Comparison of ENCODE assay signal across 8 mouse cellular contexts in the genomic region with DNA sequence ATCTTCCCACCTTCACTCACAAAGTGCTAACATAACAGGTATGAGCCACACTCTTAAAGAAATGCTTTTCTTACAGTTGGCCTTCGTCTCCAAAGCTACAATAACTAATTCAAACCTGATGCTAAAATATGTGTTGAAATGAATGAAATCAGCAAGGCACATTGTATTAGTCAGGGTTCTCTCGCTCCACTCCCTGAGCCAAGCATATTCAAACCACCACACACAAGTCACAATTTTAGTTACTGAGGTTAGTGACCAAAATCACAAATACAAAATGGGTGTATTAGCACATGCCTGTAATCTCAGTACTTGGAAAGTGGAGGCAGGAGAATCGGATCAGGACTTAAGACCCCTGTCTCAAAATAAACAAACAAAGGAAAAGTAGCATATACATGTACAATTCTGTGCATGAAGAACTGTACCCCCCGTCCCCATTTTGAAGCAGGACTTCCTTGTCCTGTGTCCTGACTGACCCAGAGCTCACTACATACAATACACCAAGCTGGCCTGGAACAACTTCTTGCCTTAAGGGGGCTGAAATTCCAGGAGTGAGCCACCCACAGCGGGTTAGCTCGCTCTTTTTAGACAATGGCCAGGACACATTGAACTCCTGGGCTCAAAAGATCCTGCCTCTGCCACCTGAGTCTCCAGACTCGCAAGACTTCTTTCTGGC. TPM values are rescaled to one million over a fixed set of nuclear protein-coding genes. Genes with fewer than 3 reads are reported as not detected.
DNase-seq lines count a peak whose midpoint lies in the region; ATAC-seq and TF ChIP-seq lines count a peak whose summit lies in the region.

No protein-coding gene starts in this region.

- peak overlapping the region; percentile 70 for H3K4me3 ChIP-seq in heart, embryonic 15.5 days
- H3K4me3 ChIP-seq in ES-E14 (ENCODE audit: insufficient read depth in 1 of 2, low read depth in 1 of 2, low read length in 2 of 2, poor library complexity in 1 of 2, severe bottlenecking in 1 of 2): peak overlapping the region; percentile 71 to 81
- H3K4me3 ChIP-seq in forebrain, embryonic 13.5 days: peak overlapping the region; percentile 65
- peak overlapping the region; percentile 70 for H3K4me3 ChIP-seq in liver, embryonic 15.5 days (replicated peaks)

- H3K4me1 ChIP-seq in heart, embryonic 15.5 days (replicated peaks): peaks cover 33% of the 10 kb centered on the region
- H3K4me1 ChIP-seq in ES-E14 (ENCODE audit: control insufficient read depth in 2 of 2, insufficient read depth in 2 of 2, low read length in 2 of 2, poor library complexity in 1 of 2): no peaks in the 10 kb centered on the region
- peaks cover 39% of the 10 kb centered on the region for H3K4me1 ChIP-seq in forebrain, embryonic 13.5 days
- peaks cover 39% of the 10 kb centered on the region for H3K4me1 ChIP-seq in liver, embryonic 15.5 days (replicated peaks)

- peak overlapping the region; percentile 89 for H3K4me2 ChIP-seq in heart, embryonic 15.5 days
- H3K4me2 ChIP-seq in forebrain, embryonic 13.5 days: peak overlapping the region; percentile 72
- peak overlapping the region; percentile 98 for H3K4me2 ChIP-seq in liver, embryonic 15.5 days

- intact Hi-C loops in heart, postnatal 36 days (cut with DNase I): loop anchor here (1.0 to 5.0 kb wide), 3 partner anchors 12 to 136 kb away; a partner anchor contains a TSS

- no peak for DNase-seq in heart, postnatal 36 days
- DNase-seq in ES-E14 (ENCODE audit: low read depth, low spot score): no peak
- no peak for DNase-seq in right cerebral cortex, postnatal 4 days
- no peak for DNase-seq in right cerebral cortex, postnatal 25 days
- DNase-seq in thymus, adult 18-20 months: no peak

- no peaks in the 10 kb centered on the region for H3K27me3 ChIP-seq in heart, embryonic 15.5 days
- no peaks in the 10 kb centered on the region for H3K27me3 ChIP-seq in forebrain, embryonic 13.5 days
- no peaks in the 10 kb centered on the region for H3K27me3 ChIP-seq in liver, embryonic 15.5 days

- in situ Hi-C loops in ES-E14 (cut with MboI; ENCODE audit: low sequenced_read_pairs in 2 of 2, unreplicated experiment in 2 of 2): no loop called here

- peak overlapping the region; percentile 98 for H3K9ac ChIP-seq in heart, embryonic 15.5 days
- peak overlapping the region; percentile 84 for H3K9ac ChIP-seq in ES-E14 (ENCODE audit: insufficient read depth, low read depth, low read length, poor library complexity, severe bottlenecking)
- peak overlapping the region; percentile 95 for H3K9ac ChIP-seq in forebrain, embryonic 13.5 days
- H3K9ac ChIP-seq in liver, embryonic 15.5 days: peak overlapping the region; percentile 86

- peaks cover 20% of the 10 kb centered on the region for H3K36me3 ChIP-seq in heart, embryonic 15.5 days
- H3K36me3 ChIP-seq in ES-E14 (ENCODE audit: control insufficient read depth, insufficient read depth, low read length, poor library complexity, severe bottlenecking): peaks cover 3% of the 10 kb centered on the region; the same call in 1 of the 2 replicates
- H3K36me3 ChIP-seq in forebrain, embryonic 13.5 days (ENCODE audit: poor library complexity, severe bottlenecking): peaks cover 21% of the 10 kb centered on the region
- peaks cover 26% of the 10 kb centered on the region for H3K36me3 ChIP-seq in liver, embryonic 15.5 days (replicated peaks)

- 16% methylated on average over 7 of the region's 7 CpGs for WGBS in heart, embryonic 15.5 days
- 25% methylated on average over 7 of the region's 7 CpGs for WGBS in forebrain, embryonic 13.5 days
- WGBS in liver, embryonic 15.5 days (ENCODE audit: insufficient replicate concordance): 18% methylated on average over 7 of the region's 7 CpGs

- H3K9me3 ChIP-seq in heart, embryonic 15.5 days (replicated peaks): no peaks in the 10 kb centered on the region
- no peaks in the 10 kb centered on the region for H3K9me3 ChIP-seq in ES-E14 (ENCODE audit: control insufficient read depth, insufficient read depth, low read depth, low read length)
- no peaks in the 10 kb centered on the region for H3K9me3 ChIP-seq in forebrain, embryonic 13.5 days (replicated peaks)
- H3K9me3 ChIP-seq in liver, embryonic 15.5 days (replicated peaks): no peaks in the 10 kb centered on the region

- no peak for ATAC-seq in heart, embryonic 15.5 days (replicated peaks; ENCODE audit: insufficient number of reproducible peaks, insufficient read depth, low FRiP score, low read depth)
- no peak for ATAC-seq in forebrain, embryonic 13.5 days
- ATAC-seq in liver, embryonic 15.5 days (ENCODE audit: insufficient read depth): no peak

- H3K27ac ChIP-seq in heart, embryonic 15.5 days: peak overlapping the region; percentile 96
- H3K27ac ChIP-seq in ES-E14 (ENCODE audit: insufficient read depth, low read depth, low read length, poor library complexity, severe bottlenecking): no peak overlapping the region
- peak overlapping the region; percentile 87 for H3K27ac ChIP-seq in forebrain, embryonic 13.5 days
- peak overlapping the region; percentile 91 for H3K27ac ChIP-seq in liver, embryonic 15.5 days (replicated peaks)

TF ChIP-seq in ES-E14, 5 proteins besides CTCF, POLR2A, EP300 and RAD21:
- TF ChIP-seq MAFK (IDR thresholded peaks at IDR 0.05; ENCODE audit: insufficient read depth, low read depth, low read length): no peak
- no peak for TF ChIP-seq ZNF384 (IDR thresholded peaks at IDR 0.05; ENCODE audit: low read depth, low read length)
- no peak for TF ChIP-seq CHD2 (IDR thresholded peaks at IDR 0.05; ENCODE audit: low read depth, low read length)
- TF ChIP-seq ZC3H11A (IDR thresholded peaks at IDR 0.05; ENCODE audit: borderline replicate concordance, low read depth, low read length): no peak
- no peak for TF ChIP-seq HCFC1 (IDR thresholded peaks at IDR 0.05; ENCODE audit: borderline replicate concordance, insufficient read depth, low read length)

RNA-seq across cellular contexts. Expression of a gene that starts 12.1 kb away (rescaled TPM):
- polyA plus RNA-seq in heart, embryonic 15.5 days (2015; fragmentation: Nextera tagmentation; extraction: Ambion mirVana): 355 and 388 TPM in 2 replicates
- total RNA-seq in heart, postnatal 36 days (2021): 100 to 1,000 TPM; 797 to 891 TPM
- total RNA-seq in ES-E14 (2012; rRNA removed): 106 and 109 TPM in 2 replicates
- 219 and 222 TPM in 2 replicates for polyA plus RNA-seq in forebrain, embryonic 13.5 days (2015; fragmentation: Nextera tagmentation; extraction: Ambion mirVana)
- polyA plus RNA-seq in liver, embryonic 15.5 days (2015; fragmentation: Nextera tagmentation; extraction: Ambion mirVana): 134 and 136 TPM in 2 replicates

RNA-seq across cellular contexts. Expression of a gene that starts 12.2 kb away (rescaled TPM):
- 22.5 and 29.2 TPM in 2 replicates for polyA plus RNA-seq in heart, embryonic 15.5 days (2015; fragmentation: Nextera tagmentation; extraction: Ambion mirVana)
- 10 to 100 TPM; 22.1 to 23.8 TPM for total RNA-seq in heart, postnatal 36 days (2021)
- total RNA-seq in ES-E14 (2012; rRNA removed): 12.5 and 19.0 TPM in 2 replicates
- polyA plus RNA-seq in forebrain, embryonic 13.5 days (2015; fragmentation: Nextera tagmentation; extraction: Ambion mirVana): 59.2 and 67.6 TPM in 2 replicates
- polyA plus RNA-seq in liver, embryonic 15.5 days (2015; fragmentation: Nextera tagmentation; extraction: Ambion mirVana): 16.1 and 17.6 TPM in 2 replicates

RNA-seq across cellular contexts. Expression of a gene that starts 23.5 kb away (rescaled TPM):
- 98.2 and 98.3 TPM in 2 replicates for polyA plus RNA-seq in heart, embryonic 15.5 days (2015; fragmentation: Nextera tagmentation; extraction: Ambion mirVana)
- total RNA-seq in heart, postnatal 36 days (2021): 10 to 100 TPM; 72.6 to 75.3 TPM
- total RNA-seq in ES-E14 (2012; rRNA removed): 61.7 and 73.0 TPM in 2 replicates
- 132 and 138 TPM in 2 replicates for polyA plus RNA-seq in forebrain, embryonic 13.5 days (2015; fragmentation: Nextera tagmentation; extraction: Ambion mirVana)
- polyA plus RNA-seq in liver, embryonic 15.5 days (2015; fragmentation: Nextera tagmentation; extraction: Ambion mirVana): 50.0 and 53.8 TPM in 2 replicates

RNA-seq across cellular contexts. Expression of a gene that starts 31.0 kb away (rescaled TPM):
- 11.4 and 14.5 TPM in 2 replicates for polyA plus RNA-seq in heart, embryonic 15.5 days (2015; fragmentation: Nextera tagmentation; extraction: Ambion mirVana)
- 1 to 10 TPM; 2.6 to 5.1 TPM for total RNA-seq in heart, postnatal 36 days (2021)
- total RNA-seq in ES-E14 (2012; rRNA removed): 2.8 and 3.2 TPM in 2 replicates
- polyA plus RNA-seq in forebrain, embryonic 13.5 days (2015; fragmentation: Nextera tagmentation; extraction: Ambion mirVana): 9.0 and 9.4 TPM in 2 replicates
- polyA plus RNA-seq in liver, embryonic 15.5 days (2015; fragmentation: Nextera tagmentation; extraction: Ambion mirVana): 1.9 and 2.0 TPM in 2 replicates
